Mouse (Mus musculus) gastrocnemius, adult 18-20 months (tissue): Measurements from ENCODE around the gene Defa32. TPM values are rescaled to one million over a fixed set of nuclear protein-coding genes. Genes with fewer than 3 reads are reported as not detected.
"Not testable (repeated sequence)": the region's sequence is repeated elsewhere in the genome, so short reads cannot be mapped to it uniquely, and the experiment has no call there.

ENCODE experiments used
- DNase-seq: peaks from one replicate; pipeline ENCODE4 v3.0.0; 2021; ENCODE audit warnings: low spot score
- long read RNA-seq, 2 experiments: library from polyadenylated mRNA; stranded (forward); transcript quantifications; one replicate each; pipeline ENCODE4 v2.0.0; 2021
- total RNA-seq, 2 experiments: library from RNA; stranded (reverse); gene quantifications; 2 replicates each; pipeline ENCODE4 v1.2.3; 2021

The Defa32 gene
- total RNA-seq = not detected
- long read RNA-seq, experiment 1 = 0 reads
- long read RNA-seq, experiment 2 = 0 reads

DNA sequence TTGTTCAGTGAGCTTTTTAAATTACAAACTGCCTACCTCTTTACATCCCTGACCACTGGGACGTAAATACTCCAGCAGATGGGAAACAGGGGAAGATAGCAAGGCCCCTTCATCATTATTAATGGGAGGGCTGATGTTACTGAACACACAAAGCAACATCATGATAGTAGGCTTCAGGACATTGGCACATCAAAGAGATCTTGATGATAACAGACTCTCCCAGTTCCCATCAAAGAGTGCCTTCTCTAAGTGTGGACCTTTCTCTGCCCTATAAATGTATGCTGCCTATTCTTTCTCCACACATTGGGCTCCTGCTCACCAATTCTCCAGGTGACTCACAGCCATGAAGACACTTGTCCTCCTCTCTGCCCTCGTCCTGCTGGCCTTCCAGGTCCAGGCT, at the start of gene Defa32:
Gene Defa32, plus strand, starts transcription at position 301 of the 400 bp plus-strand sequence.
- not testable (repeated sequence) for DNase-seq

DNA sequence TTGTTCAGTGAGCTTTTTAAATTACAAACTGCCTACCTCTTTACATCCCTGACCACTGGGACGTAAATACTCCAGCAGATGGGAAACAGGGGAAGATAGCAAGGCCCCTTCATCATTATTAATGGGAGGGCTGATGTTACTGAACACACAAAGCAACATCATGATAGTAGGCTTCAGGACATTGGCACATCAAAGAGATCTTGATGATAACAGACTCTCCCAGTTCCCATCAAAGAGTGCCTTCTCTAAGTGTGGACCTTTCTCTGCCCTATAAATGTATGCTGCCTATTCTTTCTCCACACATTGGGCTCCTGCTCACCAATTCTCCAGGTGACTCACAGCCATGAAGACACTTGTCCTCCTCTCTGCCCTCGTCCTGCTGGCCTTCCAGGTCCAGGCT, 19.9 kb upstream of the Defa32 start, which contains the start of gene Defa20:
Gene Defa20, plus strand, starts transcription at position 301 of the 400 bp plus-strand sequence.
- DNase-seq = not testable (repeated sequence)

DNA sequence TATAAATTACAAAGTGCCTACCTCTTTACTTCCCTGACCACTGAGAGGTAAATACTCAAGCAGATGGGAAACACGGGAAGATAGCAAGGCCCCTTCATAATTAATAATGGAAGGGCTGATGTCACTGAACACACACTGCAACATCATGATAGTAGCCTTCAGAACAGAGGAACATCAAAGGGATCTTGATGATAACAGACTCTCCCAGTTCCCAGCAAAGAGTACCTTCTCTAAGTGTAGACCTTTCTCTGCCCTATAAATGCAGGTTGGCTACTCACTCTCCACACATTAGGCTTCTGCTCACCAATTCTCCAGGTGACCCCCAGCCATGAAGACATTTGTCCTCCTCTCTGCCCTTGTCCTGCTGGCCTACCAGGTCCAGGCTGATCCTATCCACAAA, 36.3 kb downstream of the Defa32 start, which contains the start of gene Defa37:
Gene Defa37, plus strand, starts transcription at position 301 of the 400 bp plus-strand sequence.
- not testable (repeated sequence) for DNase-seq

Other genes with a start within 250 kb of the Defa32 start
- not detected for gene Defa27, start 213.5 kb upstream of the Defa32 start, total RNA-seq
- not detected for gene Defa29, start 202.0 kb upstream of the Defa32 start, total RNA-seq
- not detected for gene Defa2, start 150.5 kb upstream of the Defa32 start, total RNA-seq
- gene Defa33, start 137.2 kb upstream of the Defa32 start, total RNA-seq = not detected
- not detected for gene Defa36, start 101.6 kb upstream of the Defa32 start, total RNA-seq
- gene Gm7849, start 72.5 kb upstream of the Defa32 start, total RNA-seq = not detected
- gene Defa20, start 19.8 kb upstream of the Defa32 start, total RNA-seq = not detected
- not detected for gene Defa37, start 36.4 kb downstream of the Defa32 start, total RNA-seq
- not detected for gene Defa28, start 54.0 kb downstream of the Defa32 start, total RNA-seq
- not detected for gene Gm7861, start 65.5 kb downstream of the Defa32 start, total RNA-seq
- not detected for gene Defa26, start 89.2 kb downstream of the Defa32 start, total RNA-seq
- not detected for gene Defa17, start 126.7 kb downstream of the Defa32 start, total RNA-seq
- gene Defa34, start 136.8 kb downstream of the Defa32 start, total RNA-seq = not detected
- not detected for gene AY761184, start 174.6 kb downstream of the Defa32 start, total RNA-seq
- gene Defa24, start 205.5 kb downstream of the Defa32 start, total RNA-seq = not detected